Mouse (Mus musculus) embryo, embryonic 11 days (tissue): ENCODE measurements at regions not wholly inside any gene's neighbourhood (a gene's known extent, or its start where the extent isn't known, plus 50 kb on each side); places are given as distances from the start of the nearest gene placed in this dataset.

Experiments
- DNase-seq: peaks from one replicate; pipeline ENCODE4 v3.0.0-alpha.2; 2015

- DNase-seq: no peak
These were observed 88.6 kb downstream of the Inhba start for GRCm38 (mm10) chr13:16100253-16100652.

- DNase-seq: no peak
These were observed 103.2 kb downstream of the Inhba start for GRCm38 (mm10) chr13:16114837-16115236.

GRCm38 (mm10) chr13:16146686-16147085, 135.0 kb downstream of the Inhba start:
- no peak for DNase-seq

GRCm38 (mm10) chr13:16154926-16155325, 143.3 kb downstream of the Inhba start:
- no peak for DNase-seq

GRCm38 (mm10) chr13:16165204-16165894, 153.7 kb downstream of the Inhba start:
- no peak for DNase-seq

- DNase-seq: no peak
These were observed 185.0 kb downstream of the Inhba start for GRCm38 (mm10) chr13:16196692-16197091.

- DNase-seq: no peak
These were observed 188.4 kb downstream of the Inhba start for GRCm38 (mm10) chr13:16200046-16200445.

GRCm38 (mm10) chr13:16203147-16203546, 191.5 kb downstream of the Inhba start:
- DNase-seq: no peak

GRCm38 (mm10) chr13:16204097-16204496, 192.4 kb downstream of the Inhba start:
- no peak for DNase-seq

GRCm38 (mm10) chr13:16211482-16211881, 199.8 kb downstream of the Inhba start:
- no peak for DNase-seq

- DNase-seq: no peak
These were observed 208.2 kb downstream of the Inhba start for GRCm38 (mm10) chr13:16219877-16220276.

- DNase-seq: no peak
These were observed 211.4 kb downstream of the Inhba start for GRCm38 (mm10) chr13:16222942-16223600.

- no peak for DNase-seq
These were observed 249.5 kb downstream of the Inhba start for GRCm38 (mm10) chr13:16261145-16261544.

GRCm38 (mm10) chr13:16279974-16280373, 268.3 kb downstream of the Inhba start:
- DNase-seq: no peak

- DNase-seq: no peak
These were observed 269.1 kb downstream of the Inhba start for GRCm38 (mm10) chr13:16280742-16281141.

- no peak for DNase-seq
These were observed 270.1 kb downstream of the Inhba start for GRCm38 (mm10) chr13:16281777-16282176.

- DNase-seq: no peak
These were observed 270.6 kb downstream of the Inhba start for GRCm38 (mm10) chr13:16282230-16282629.

- DNase-seq: peak; percentile 3
These were observed 271.7 kb downstream of the Inhba start for GRCm38 (mm10) chr13:16283336-16283735.

GRCm38 (mm10) chr13:16289633-16290032, 278.0 kb downstream of the Inhba start:
- DNase-seq: no peak

GRCm38 (mm10) chr13:16290784-16291183, 279.1 kb downstream of the Inhba start:
- no peak for DNase-seq

- no peak for DNase-seq
These were observed 280.1 kb downstream of the Inhba start for GRCm38 (mm10) chr13:16291661-16292291.

GRCm38 (mm10) chr13:16299756-16300155, 288.1 kb downstream of the Inhba start:
- no peak for DNase-seq

- DNase-seq: no peak
These were observed 303.0 kb downstream of the Inhba start for GRCm38 (mm10) chr13:16314669-16315068.

GRCm38 (mm10) chr13:16315689-16316088, 304.0 kb downstream of the Inhba start:
- no peak for DNase-seq
